Mouse (Mus musculus) thymus, adult 2 months (tissue): ENCODE measurements around the gene Zfyve27. TPM values are rescaled to one million over a fixed set of nuclear protein-coding genes. Genes with fewer than 3 reads are reported as not detected.

Source experiments
- DNase-seq: peaks from one replicate; pipeline ENCODE4 v3.0.0; 2021
- H3K27ac ChIP-seq: fragments of 200-500 bp; 2 replicates; pipeline ENCODE4 v1.5.1; 2012; ENCODE audit warnings: low read length, control low read depth; ENCODE audit not compliant: control insufficient read depth, insufficient read depth
- H3K27me3 ChIP-seq: fragments of 200-500 bp; 2 replicates; pipeline ENCODE4 v1.6.1; 2012; ENCODE audit warnings: mild to moderate bottlenecking, low read length, moderate library complexity, mixed read lengths; ENCODE audit not compliant: control insufficient read depth, insufficient read depth
- H3K36me3 ChIP-seq: fragments of 200-500 bp; 2 replicates; pipeline ENCODE4 v1.6.1; 2012; ENCODE audit warnings: mild to moderate bottlenecking, low read length, moderate library complexity; ENCODE audit not compliant: control insufficient read depth, insufficient read depth
- H3K4me1 ChIP-seq: fragments of 200-500 bp; replicated peaks from 2 replicates; pipeline ENCODE4 v1.6.1; 2012; ENCODE audit warnings: low read length; ENCODE audit not compliant: control insufficient read depth, insufficient read depth
- H3K4me3 ChIP-seq: fragments of 200-500 bp; 2 replicates; pipeline ENCODE4 v1.5.1; 2012; ENCODE audit warnings: mild to moderate bottlenecking, low read length, control low read depth, moderate library complexity; ENCODE audit not compliant: control insufficient read depth, insufficient read depth
- CTCF ChIP-seq: fragments of 200-500 bp; IDR thresholded peaks from 2 replicates; pipeline ENCODE4 v1.5.1; 2012; ENCODE audit warnings: mild to moderate bottlenecking, control low read depth, low read length, moderate library complexity, borderline replicate concordance; ENCODE audit not compliant: control insufficient read depth, poor library complexity, insufficient read depth; ENCODE audit errors: extremely low read depth
- POLR2A ChIP-seq: fragments of 200-500 bp; IDR thresholded peaks from 2 replicates; pipeline ENCODE4 v1.6.1; 2012; ENCODE audit warnings: mild to moderate bottlenecking, low read length, control low read depth, moderate library complexity; ENCODE audit not compliant: control insufficient read depth, poor library complexity, insufficient read depth; ENCODE audit errors: extremely low read depth
- WGBS: fragments of 180-500 bp; shearing (Covaris S2); methylation state at CpG from one replicate; pipeline ENCODE4 v1.1.7; 2018; 5-methylcytosine and 5-hydroxymethylcytosine counted together
- polyA plus RNA-seq: library from polyadenylated mRNA; depleted of rRNA; stranded (reverse); fragments of >200 nt; gene quantifications from 2 replicates; pipeline ENCODE4 v1.2.3, GENCODE M21; 2012; rRNA removed

Zfyve27 gene
- 89.7 and 96.4 TPM in 2 replicates for polyA plus RNA-seq

GRCm38 (mm10) chr19:42163764-42164163 is at the start of gene Zfyve27:
Zfyve27 (plus strand) TSS chr19:42163951.
- H3K36me3 ChIP-seq, result no peaks in the 10 kb centered on the region
- TF ChIP-seq POLR2A (no peak), CTCF (no peak)
- H3K27me3 ChIP-seq, result no peaks in the 10 kb centered on the region
- H3K27ac ChIP-seq, result no peak within 1 kb of the TSS
- no peak for DNase-seq
- 81% methylated on average over 5 of the region's 5 CpGs for WGBS
- H3K4me3 ChIP-seq, result no peak within 1 kb of the TSS
- H3K4me1 ChIP-seq, result no peaks in the 10 kb centered on the region

GRCm38 (mm10) chr19:42115783-42116335 is 47.9 kb upstream of the Zfyve27 start:
- DNase-seq, result no peak
- Histone ChIP-seq H3K27ac (no peak overlapping the region), H3K36me3 (peaks cover 20% of the 10 kb centered on the region), H3K27me3 (no peaks in the 10 kb centered on the region), H3K4me3 (no peak overlapping the region), H3K4me1 (no peaks in the 10 kb centered on the region)
- 96% methylated on average over 4 of the region's 4 CpGs for WGBS
- TF ChIP-seq POLR2A (no peak), CTCF (no peak)

- no peak for TF ChIP-seq POLR2A
- TF ChIP-seq CTCF, result no peak
- peaks cover 22% of the 10 kb centered on the region for H3K36me3 ChIP-seq
These were observed 45.6 kb upstream of the Zfyve27 start for GRCm38 (mm10) chr19:42118142-42118541.

GRCm38 (mm10) chr19:42118596-42118995 is 45.2 kb upstream of the Zfyve27 start:
- no peak overlapping the region for H3K27ac ChIP-seq
- no peaks in the 10 kb centered on the region for H3K27me3 ChIP-seq
- no peaks in the 10 kb centered on the region for H3K4me1 ChIP-seq
- H3K36me3 ChIP-seq, result peaks cover 18% of the 10 kb centered on the region
- no peak overlapping the region for H3K4me3 ChIP-seq
- DNase-seq, result no peak
- 97% methylated on average over 5 of the region's 5 CpGs for WGBS
- TF ChIP-seq POLR2A (no peak), CTCF (no peak)

More at GRCm38 (mm10) chr19:42118142-42118541, 45.6 kb upstream of the Zfyve27 start:
- no peak overlapping the region for H3K4me3 ChIP-seq
- no peaks in the 10 kb centered on the region for H3K4me1 ChIP-seq
- DNase-seq, result no peak
- H3K27ac ChIP-seq, result no peak overlapping the region
- over 99% methylated on average over 9 of the region's 9 CpGs for WGBS
- H3K27me3 ChIP-seq, result no peaks in the 10 kb centered on the region

GRCm38 (mm10) chr19:42120451-42120850 is 43.3 kb upstream of the Zfyve27 start:
- Histone ChIP-seq H3K27me3 (no peaks in the 10 kb centered on the region), H3K27ac (no peak overlapping the region), H3K36me3 (peaks cover 15% of the 10 kb centered on the region; the same call in 1 of the 2 replicates), H3K4me3 (no peak overlapping the region), H3K4me1 (no peaks in the 10 kb centered on the region)
- TF ChIP-seq POLR2A (no peak), CTCF (no peak)
- WGBS, result 98% methylated on average over 8 of the region's 8 CpGs
- DNase-seq, result no peak

- Histone ChIP-seq H3K27ac (no peak overlapping the region), H3K36me3 (peaks cover 9% of the 10 kb centered on the region; the same call in 1 of the 2 replicates), H3K4me1 (peaks cover 10% of the 10 kb centered on the region), H3K4me3 (no peak overlapping the region), H3K27me3 (no peaks in the 10 kb centered on the region)
- no peak for TF ChIP-seq POLR2A
- no peak for TF ChIP-seq CTCF
- no peak for DNase-seq
- WGBS, result 96% methylated on average over 13 of the region's 13 CpGs
These were observed 39.1 kb upstream of the Zfyve27 start for GRCm38 (mm10) chr19:42124684-42125083.
